Mouse (Mus musculus) liver, embryonic 14.5 days (tissue): Measurements from ENCODE around the gene Cnksr3. TPM values are rescaled to one million over a fixed set of nuclear protein-coding genes. Genes with fewer than 3 reads are reported as not detected.

Experiments
- ATAC-seq: fragments of 200-750 bp; cut with Nextera tagmentation; 2 replicates; pipeline ENCODE4 v1.8.0; 2017; ENCODE audit warnings: moderate number of reproducible peaks, mild to moderate bottlenecking, moderate library complexity; ENCODE audit not compliant: insufficient read depth
- DNase-seq, 3 experiments: peaks; one replicate each; pipeline ENCODE4 v3.0.0-alpha.2; 2012 to 2013; ENCODE audit warnings: low read depth in 3 of 3, low spot score in 3 of 3
- H3K27ac ChIP-seq: fragments of 300-500 bp; sonication (generic); 2 replicates; pipeline ENCODE4 v1.5.1; 2014; ENCODE audit warnings: moderate library complexity, mild to moderate bottlenecking, control low read depth, inconsistent platforms
- H3K27me3 ChIP-seq: fragments of 300-500 bp; sonication (generic); 2 replicates; pipeline ENCODE4 v1.6.1; 2014; ENCODE audit warnings: mild to moderate bottlenecking, low read length, moderate library complexity; ENCODE audit not compliant: control insufficient read depth, insufficient read depth
- H3K36me3 ChIP-seq: fragments of 300-500 bp; sonication (generic); replicated peaks from 2 replicates; pipeline ENCODE4 v1.6.1; 2014; ENCODE audit warnings: low read depth; ENCODE audit not compliant: control insufficient read depth, insufficient read depth
- H3K4me1 ChIP-seq, 2 experiments: fragments of 200-500 bp in 1 of 2; fragments of 300-500 bp in 1 of 2; sonication (generic) in 1 of 2; replicated peaks; 2 replicates each; pipeline ENCODE4 v1.6.1; 2012 to 2014; ENCODE audit warnings: antibody characterized with exemption in 1 of 2, inconsistent platforms in 1 of 2, low read length in 1 of 2; ENCODE audit not compliant: control insufficient read depth in 2 of 2, insufficient read depth in 2 of 2
- H3K4me2 ChIP-seq: fragments of 300-500 bp; sonication (generic); 2 replicates; pipeline ENCODE4 v1.6.1; 2014; ENCODE audit warnings: low read depth, mild to moderate bottlenecking, control low read depth, moderate library complexity
- H3K4me3 ChIP-seq, 2 experiments: fragments of 200-500 bp in 1 of 2; fragments of 300-500 bp in 1 of 2; sonication (generic) in 1 of 2; 2 replicates each; pipeline ENCODE4 v1.5.1; 2012 to 2014; ENCODE audit warnings: low read depth in 2 of 2, low read length in 2 of 2, mild to moderate bottlenecking in 2 of 2, control low read depth in 1 of 2, inconsistent platforms in 1 of 2, moderate library complexity in 1 of 2; ENCODE audit not compliant: insufficient read depth in 1 of 2
- H3K9ac ChIP-seq: fragments of 300-500 bp; sonication (generic); replicated peaks from 2 replicates; pipeline ENCODE4 v1.6.1; 2014; ENCODE audit warnings: mild to moderate bottlenecking, control low read depth, moderate library complexity
- H3K9me3 ChIP-seq: fragments of 300-500 bp; sonication (generic); 2 replicates; pipeline ENCODE4 v1.6.1; 2016; ENCODE audit warnings: low read length, mixed read lengths; ENCODE audit not compliant: control insufficient read depth
- CTCF ChIP-seq: IDR thresholded peaks from 2 replicates; pipeline ENCODE4 v1.5.1; 2016; ENCODE audit warnings: antibody characterized with exemption, low read depth, control low read depth
- EP300 ChIP-seq: IDR thresholded peaks from 2 replicates; pipeline ENCODE4 v1.6.1; 2016; ENCODE audit warnings: antibody characterized with exemption, low read depth
- WGBS: fragments of 180-500 bp; shearing (Covaris S2); extraction: QIAGEN DNeasy Blood & Tissue Kit; methylation state at CpG from one replicate; pipeline ENCODE4 v1.1.7; 2014; ENCODE audit not compliant: insufficient replicate concordance; 5-methylcytosine and 5-hydroxymethylcytosine counted together
- polyA plus RNA-seq, 2 experiments: library from polyadenylated mRNA; depleted of rRNA in 1 of 2; stranded (reverse) in 1 of 2; unstranded in 1 of 2; fragments of >200 nt; fragmentation: Nextera tagmentation in 1 of 2; extraction: Ambion mirVana in 1 of 2; gene quantifications; 2 replicates each; pipeline versions ENCODE4 v1.2.1 to v1.2.3; 2012 to 2014

Gene Cnksr3
- polyA plus RNA-seq, 2 experiments: 2.3 to 2.8 TPM

DNA sequence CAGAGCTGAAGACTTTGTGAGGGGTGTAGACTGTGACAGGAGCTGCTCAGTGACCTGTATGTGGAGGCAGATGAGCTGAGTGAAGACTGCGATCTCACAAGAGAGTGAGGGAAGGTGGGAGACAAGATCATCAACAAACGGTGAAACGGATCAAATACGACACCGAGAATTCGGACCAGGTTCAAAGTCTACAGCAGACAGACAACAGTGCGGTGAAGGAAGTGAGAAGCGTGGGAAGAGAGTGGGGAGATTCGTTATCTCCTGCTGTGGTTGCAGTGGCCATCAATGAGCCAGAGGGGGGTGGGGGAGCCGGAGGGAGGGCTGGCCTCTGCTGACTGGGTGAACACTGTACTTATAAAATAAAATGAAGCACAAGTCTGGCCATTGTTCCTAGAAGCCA is 33.5 kb downstream of the Cnksr3 start:
- no peak for TF ChIP-seq CTCF
- TF ChIP-seq EP300: no peak
- Histone ChIP-seq H3K4me2 (no peak overlapping the region), H3K4me3 (no peak overlapping the region), H3K4me1 (peaks cover 0 to 19% of the 10 kb centered on the region in 2 experiments; a peak in 2 of 4 replicates), H3K9me3 (no peaks in the 10 kb centered on the region), H3K27me3 (no peaks in the 10 kb centered on the region), H3K9ac (no peak overlapping the region), H3K36me3 (no peaks in the 10 kb centered on the region), H3K27ac (no peak overlapping the region)
- DNase-seq (no peak), ATAC-seq (no peak)
- WGBS: 20% methylated on average over 10 of the region's 10 CpGs

DNA sequence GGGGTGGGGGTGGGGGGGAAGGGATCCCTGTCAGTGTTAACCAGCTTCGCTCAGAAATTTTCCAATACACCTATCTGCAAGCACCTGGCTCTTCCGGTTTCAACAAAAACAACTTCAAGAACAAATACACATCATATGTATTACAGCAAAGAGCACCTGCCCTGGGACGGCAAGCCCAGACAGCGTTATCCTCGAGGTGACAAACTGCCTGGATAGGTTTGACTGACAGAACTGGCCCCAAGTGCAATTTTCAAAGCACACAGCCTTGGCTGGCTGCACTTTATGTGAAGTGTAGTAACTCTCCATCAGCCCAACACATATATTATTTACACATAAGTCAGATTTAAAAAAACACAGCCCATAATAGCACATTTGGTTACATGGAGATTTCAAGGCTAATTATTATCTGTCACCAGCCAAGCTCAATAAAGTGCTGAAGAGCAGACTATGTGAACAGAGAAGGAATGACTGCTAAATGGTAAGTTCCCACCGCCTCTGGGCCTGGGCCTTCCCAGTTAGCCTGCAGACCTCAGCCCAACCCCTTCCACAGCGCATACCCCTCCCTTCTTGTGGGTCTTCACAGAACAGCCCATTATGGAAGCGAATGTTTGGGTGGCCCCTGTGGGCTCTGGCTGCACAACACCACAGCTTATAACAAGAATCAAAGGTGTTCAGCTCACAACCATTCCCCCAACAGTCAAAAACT is 35.7 kb downstream of the Cnksr3 start:
- H3K9ac ChIP-seq: no peak overlapping the region
- 68% methylated on average over 8 of the region's 8 CpGs for WGBS
- TF ChIP-seq EP300: no peak
- no peak for TF ChIP-seq CTCF
- H3K9me3 ChIP-seq: no peaks in the 10 kb centered on the region
- no peak overlapping the region for H3K4me3 ChIP-seq
- ATAC-seq: no peak
- no peak overlapping the region for H3K4me2 ChIP-seq
- peaks cover 0 to 13% of the 10 kb centered on the region in 2 experiments; a peak in 2 of 4 replicates for H3K4me1 ChIP-seq
- no peak for DNase-seq
- H3K27me3 ChIP-seq: no peaks in the 10 kb centered on the region
- H3K27ac ChIP-seq: no peak overlapping the region
- no peaks in the 10 kb centered on the region for H3K36me3 ChIP-seq

DNA sequence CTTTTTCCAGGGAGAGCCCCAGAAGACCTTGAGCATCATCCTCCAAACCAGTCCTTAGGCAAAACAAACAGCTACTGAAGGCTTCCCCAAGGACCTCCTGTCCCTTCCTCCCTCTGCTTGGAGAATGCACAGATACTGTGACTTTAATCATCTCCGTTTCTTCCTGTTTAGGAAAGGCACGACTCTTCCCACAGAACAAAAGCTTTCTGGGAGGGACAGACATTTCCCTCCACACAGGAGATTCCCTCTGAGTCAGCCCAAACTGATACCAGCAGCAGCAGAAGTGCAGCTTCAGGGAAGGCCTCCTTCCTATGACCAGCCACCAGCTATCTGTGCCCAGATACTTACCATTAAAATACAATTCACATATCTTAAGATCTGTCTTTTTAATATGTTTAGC is 37.6 kb downstream of the Cnksr3 start:
- Histone ChIP-seq H3K9ac (no peak overlapping the region), H3K4me1 (peaks cover 0 to 11% of the 10 kb centered on the region in 2 experiments; a peak in 2 of 4 replicates), H3K36me3 (no peaks in the 10 kb centered on the region), H3K27me3 (no peaks in the 10 kb centered on the region), H3K4me2 (no peak overlapping the region), H3K4me3 (no peak overlapping the region), H3K9me3 (no peaks in the 10 kb centered on the region), H3K27ac (no peak overlapping the region)
- ATAC-seq: no peak
- TF ChIP-seq EP300 (no peak), CTCF (no peak)
- DNase-seq: no peak
- WGBS: 38% methylated on average over 2 of the region's 2 CpGs

DNA sequence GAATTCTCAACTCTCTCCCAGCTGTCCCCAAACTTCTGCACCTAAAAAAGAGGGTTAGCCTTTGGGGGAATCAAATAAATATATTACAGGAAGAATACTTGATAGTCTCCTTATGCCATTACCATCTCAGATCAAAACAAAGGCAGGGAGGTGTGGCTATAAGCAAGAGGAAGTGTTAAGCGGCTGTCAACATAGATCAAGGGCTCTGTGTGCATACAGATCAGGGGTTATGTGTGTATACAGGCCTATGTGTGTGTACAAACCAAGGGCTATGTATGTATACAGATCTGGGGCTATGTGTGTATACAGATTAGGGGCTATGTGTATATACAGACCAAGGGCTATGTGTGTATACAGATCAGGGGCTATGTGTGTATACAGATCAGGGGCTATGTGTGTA is 38.9 kb downstream of the Cnksr3 start:
- no peak for DNase-seq
- no peak overlapping the region for H3K4me3 ChIP-seq
- H3K36me3 ChIP-seq: no peaks in the 10 kb centered on the region
- no peaks in the 10 kb centered on the region for H3K9me3 ChIP-seq
- no peak overlapping the region for H3K4me2 ChIP-seq
- H3K27me3 ChIP-seq: no peaks in the 10 kb centered on the region
- H3K27ac ChIP-seq: no peak overlapping the region
- 31% methylated on average over 1 of the region's 1 CpGs for WGBS
- no peaks in the 10 kb centered on the region; a peak in 1 of 4 replicates for H3K4me1 ChIP-seq
- ATAC-seq: no peak
- TF ChIP-seq EP300 (no peak), CTCF (no peak)
- no peak overlapping the region for H3K9ac ChIP-seq

DNA sequence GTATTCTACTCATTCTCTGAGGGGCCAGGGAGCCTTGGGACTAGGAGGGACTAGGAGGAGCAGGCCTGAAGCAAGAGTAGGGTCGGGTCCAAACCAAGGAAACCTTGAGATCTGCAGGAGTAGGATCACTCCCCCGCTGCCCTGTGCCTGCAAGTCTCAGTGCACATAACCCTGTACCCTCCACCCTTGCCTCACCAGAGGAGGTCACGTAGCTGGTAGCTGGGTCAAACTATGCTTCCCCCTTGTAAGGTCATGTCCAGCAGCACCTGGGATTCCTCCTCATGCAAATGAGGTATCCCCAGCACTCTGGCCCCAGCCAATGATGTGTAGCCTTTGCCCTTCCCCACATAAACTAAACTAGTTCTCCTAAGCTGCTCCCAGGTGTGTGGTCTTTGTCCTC is 41.6 kb downstream of the Cnksr3 start:
- Histone ChIP-seq H3K4me3 (no peak overlapping the region), H3K9ac (no peak overlapping the region), H3K27me3 (no peaks in the 10 kb centered on the region), H3K36me3 (no peaks in the 10 kb centered on the region), H3K9me3 (no peaks in the 10 kb centered on the region), H3K4me1 (no peaks in the 10 kb centered on the region), H3K4me2 (no peak overlapping the region), H3K27ac (no peak overlapping the region)
- ATAC-seq (no peak), DNase-seq (no peak)
- WGBS: 73% methylated on average over 3 of the region's 3 CpGs
- no peak for TF ChIP-seq EP300
- TF ChIP-seq CTCF: no peak
